Mouse (Mus musculus): Measurements from ENCODE around the gene Incenp.

GRCm38 (mm10) chr19:9899780-9900146 lies 412 bp upstream of the Incenp start:
- TF ChIP-seq POLR2A (IDR thresholded peaks at IDR 0.05; ENCODE audit: borderline replicate concordance, insufficient read depth, low read length), result no peak
- no peak for TF ChIP-seq CTCF (IDR thresholded peaks at IDR 0.05; ENCODE audit: borderline replicate concordance, insufficient read depth, low read depth, low read length)
